Mouse (Mus musculus): ENCODE results near the gene Ttll4. TPM values are rescaled to one million over a fixed set of nuclear protein-coding genes. Genes with fewer than 3 reads are reported as not detected.

The Ttll4 gene
- total RNA-seq, 1 experiment from 2014 or later: 21.5 TPM

- DNase-seq: no peak
Measured at GRCm38 (mm10) chr1:74752833-74753232, 91.3 kb downstream of the Ttll4 start.

Other genes with a start within 250 kb of the Ttll4 start
- 30.8 and 32.2 TPM in 2 replicates for gene Cnot9, start 155.7 kb upstream of the Ttll4 start, total RNA-seq (2021)
- 0.34 and 0.44 TPM in 2 replicates for gene Plcd4, start 118.9 kb upstream of the Ttll4 start, total RNA-seq (2021)
- 17.0 and 19.6 TPM in 2 replicates for gene Usp37, start 117.5 kb upstream of the Ttll4 start, total RNA-seq (2021)
- 14.6 and 16.1 TPM in 2 replicates for gene Zfp142, start 73.5 kb upstream of the Ttll4 start, total RNA-seq (2021)
- gene Bcs1l, start 73.5 kb upstream of the Ttll4 start, total RNA-seq (2021): 26.1 and 29.0 TPM in 2 replicates
- 37.9 and 40.4 TPM in 2 replicates for gene Rnf25, start 60.3 kb upstream of the Ttll4 start, total RNA-seq (2021)
- gene Stk36, start 60.3 kb upstream of the Ttll4 start, total RNA-seq (2021): 3.2 and 4.5 TPM in 2 replicates
- 26.0 and 27.2 TPM in 2 replicates for gene Cyp27a1, start 51.8 kb downstream of the Ttll4 start, total RNA-seq (2021)
- 0.15 TPM in 1 of 2 replicates, not detected in the other for gene Prkag3, start 87.5 kb downstream of the Ttll4 start, total RNA-seq (2021)
- gene Wnt6, start 110.1 kb downstream of the Ttll4 start, total RNA-seq (2021): 2.4 and 3.2 TPM in 2 replicates
- 0.30 TPM in 2 replicates for gene Wnt10a, start 129.8 kb downstream of the Ttll4 start, total RNA-seq (2021)
- 4.1 and 5.8 TPM in 2 replicates for gene Cdk5r2, start 193.2 kb downstream of the Ttll4 start, total RNA-seq (2021)
- 1.0 and 1.8 TPM in 2 replicates for gene Fev, start 223.7 kb downstream of the Ttll4 start, total RNA-seq (2021)
- 0.44 and 1.2 TPM in 2 replicates for gene Cryba2, start 231.4 kb downstream of the Ttll4 start, total RNA-seq (2021)

Data from adrenal gland, postnatal 14 days (tissue).